Mouse (Mus musculus) megakaryocyte, embryonic 14.5 days (primary cell): ENCODE measurements at regions not wholly inside any gene's neighbourhood (a gene's known extent, or its start where the extent isn't known, plus 50 kb on each side); places are given as distances from the start of the nearest gene placed in this dataset.

Source experiments
- FLI1 ChIP-seq: IDR thresholded peaks from 2 replicates; pipeline ENCODE4 v1.6.1; 2012; ENCODE audit warnings: low read length, inconsistent platforms, mixed read lengths
- GATA1 ChIP-seq: IDR thresholded peaks from 3 replicates; pipeline ENCODE4 v1.6.1; 2012; ENCODE audit warnings: mixed read lengths, low read length, inconsistent platforms, borderline replicate concordance

DNA sequence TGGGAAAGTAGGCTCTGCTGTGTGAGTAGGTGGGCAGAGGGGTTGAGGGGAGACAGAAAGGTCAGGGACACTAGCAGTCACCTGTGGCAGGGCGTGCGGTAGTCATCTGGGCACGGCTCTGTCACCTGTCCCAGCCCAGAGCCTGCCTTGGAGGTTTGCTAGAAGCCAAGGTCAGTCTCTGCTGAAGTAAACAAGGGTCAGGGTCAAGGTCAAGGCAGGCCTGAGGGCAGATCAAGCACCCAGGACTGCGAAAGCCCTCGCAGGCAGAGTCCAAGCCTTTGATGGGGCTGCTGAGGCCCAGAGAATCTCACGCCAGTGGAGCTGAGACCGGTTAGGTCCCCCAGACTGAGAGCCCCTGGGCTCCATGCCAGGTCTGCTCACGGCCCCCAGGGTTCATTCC is 87.2 kb upstream of the Runx3 start:
- TF ChIP-seq GATA1 (no peak), FLI1 (no peak)
